Mouse (Mus musculus) fat pad, adult 2 months (tissue): Measurements from ENCODE around the gene Hectd4.

Source experiments
- DNase-seq: peaks from one replicate; pipeline ENCODE4 v3.0.0-alpha.2; 2011; ENCODE audit warnings: low read depth, low spot score; ENCODE audit errors: extremely low read depth

Gene Hectd4

DNA sequence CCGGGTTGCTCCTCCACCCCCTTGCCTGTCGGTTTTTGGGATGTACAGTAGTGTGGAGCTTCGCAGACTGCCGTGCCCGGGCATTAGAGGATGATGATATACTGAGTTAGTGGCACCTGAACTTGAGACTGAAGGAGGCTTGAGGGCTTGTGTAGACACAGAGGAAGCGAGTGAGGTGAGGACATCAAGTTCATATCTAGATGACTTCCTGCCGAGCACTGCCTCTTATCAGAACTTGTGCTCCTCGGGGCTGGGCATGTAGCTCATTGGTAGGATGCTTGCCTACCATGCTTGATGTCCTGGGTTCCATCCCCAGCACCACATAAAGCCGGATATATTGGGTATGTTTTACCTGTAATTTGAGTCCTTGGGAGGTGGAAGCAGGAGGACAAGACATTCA lies 10.8 kb downstream of the Hectd4 start:
- DNase-seq, result no peak

DNA sequence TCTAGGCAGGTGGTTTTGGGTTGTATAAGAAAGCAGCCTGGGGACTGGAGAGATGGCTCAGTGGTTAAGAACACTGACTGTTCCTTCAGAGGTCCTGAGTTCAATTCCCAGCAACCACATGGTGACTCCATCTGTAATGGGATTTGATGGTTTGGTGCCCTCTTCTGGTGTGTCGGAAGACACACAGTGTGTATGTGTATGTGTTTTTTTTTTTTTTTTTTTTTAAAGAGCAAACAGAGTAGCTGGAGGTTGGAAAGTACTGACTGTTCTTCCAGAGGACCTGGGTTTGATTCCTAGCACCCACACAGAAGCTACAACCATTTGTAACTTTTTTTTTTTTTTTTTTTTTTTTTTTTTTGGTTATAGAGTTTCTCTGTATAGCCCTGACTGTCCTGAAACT lies 12.8 kb downstream of the Hectd4 start:
- DNase-seq, result no peak

DNA sequence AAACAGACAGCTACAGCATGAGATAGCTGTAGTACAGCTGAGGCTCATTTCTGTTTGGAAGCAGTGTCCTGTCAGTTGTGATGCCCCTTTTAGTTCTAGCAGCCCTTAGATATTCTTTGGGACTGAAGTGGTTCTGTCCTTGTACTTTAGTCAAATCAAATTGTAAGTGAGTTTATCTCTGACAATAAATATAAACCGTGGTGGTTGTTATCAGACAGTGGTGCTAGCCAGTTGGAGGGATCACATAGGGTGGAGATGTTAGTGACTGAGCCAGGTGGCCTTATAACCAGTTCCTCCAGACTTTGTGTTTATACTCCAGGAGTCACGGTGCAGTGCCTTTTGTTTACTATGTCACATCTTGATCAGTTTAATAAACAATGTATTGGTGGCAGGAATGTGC lies 13.7 kb downstream of the Hectd4 start:
- no peak for DNase-seq

DNA sequence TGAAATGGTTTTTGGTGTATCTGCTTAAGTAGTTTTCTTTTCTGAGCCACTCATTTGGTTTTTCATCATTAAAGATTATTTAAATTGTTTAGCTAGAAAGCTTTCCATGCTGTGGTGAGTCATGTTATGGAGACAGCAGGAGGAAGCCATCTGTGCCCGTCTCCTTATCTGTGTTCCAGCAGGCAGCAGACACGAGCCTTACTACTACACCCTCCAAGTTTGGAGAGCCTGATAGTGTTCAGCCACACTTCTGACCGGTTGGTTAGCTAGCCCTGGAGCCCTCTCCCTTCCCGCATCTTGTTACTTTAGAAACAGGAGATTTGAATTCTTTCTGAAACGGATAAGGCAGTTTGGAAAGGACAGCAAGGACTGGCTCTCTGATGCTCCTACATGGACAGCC lies 16.2 kb downstream of the Hectd4 start:
- DNase-seq, result no peak

DNA sequence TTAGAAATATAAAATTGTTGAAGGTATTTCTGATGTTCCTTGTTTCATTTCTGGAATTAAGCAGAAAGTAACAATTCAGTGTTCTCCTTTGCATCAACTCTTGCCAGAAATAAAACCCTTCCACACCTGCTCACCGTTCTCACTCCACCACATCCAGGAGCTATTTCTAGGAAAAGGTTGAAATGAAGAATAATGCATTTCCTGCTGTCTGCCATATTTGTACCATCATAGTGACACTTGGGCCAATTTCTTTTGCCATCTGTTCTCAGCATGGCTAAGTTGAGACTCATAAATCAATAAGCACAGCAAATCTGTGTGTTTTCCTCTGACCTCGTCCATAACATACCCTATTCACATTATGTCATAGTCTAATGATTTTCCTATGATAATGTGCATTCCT lies 18.2 kb downstream of the Hectd4 start:
- DNase-seq, result no peak

DNA sequence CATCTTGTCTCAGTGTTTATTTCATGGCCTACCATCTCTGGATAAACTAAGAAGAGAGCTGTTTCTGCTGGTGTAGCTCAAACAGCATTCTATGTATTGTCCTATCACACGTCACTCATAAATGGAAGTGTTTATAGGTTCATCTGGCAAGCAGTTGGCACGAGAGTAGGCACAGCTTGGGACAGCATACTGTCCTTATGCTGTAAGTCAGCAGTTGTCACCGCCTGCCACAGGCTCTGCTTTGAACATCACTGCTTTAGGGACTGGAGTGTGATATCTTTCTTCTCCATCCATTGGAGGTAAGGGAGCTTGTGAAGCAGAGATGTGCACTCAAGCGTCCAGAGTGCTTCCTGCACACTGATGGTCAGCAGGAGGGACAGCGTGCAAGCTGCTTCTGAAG lies 19.8 kb downstream of the Hectd4 start:
- DNase-seq, result no peak

DNA sequence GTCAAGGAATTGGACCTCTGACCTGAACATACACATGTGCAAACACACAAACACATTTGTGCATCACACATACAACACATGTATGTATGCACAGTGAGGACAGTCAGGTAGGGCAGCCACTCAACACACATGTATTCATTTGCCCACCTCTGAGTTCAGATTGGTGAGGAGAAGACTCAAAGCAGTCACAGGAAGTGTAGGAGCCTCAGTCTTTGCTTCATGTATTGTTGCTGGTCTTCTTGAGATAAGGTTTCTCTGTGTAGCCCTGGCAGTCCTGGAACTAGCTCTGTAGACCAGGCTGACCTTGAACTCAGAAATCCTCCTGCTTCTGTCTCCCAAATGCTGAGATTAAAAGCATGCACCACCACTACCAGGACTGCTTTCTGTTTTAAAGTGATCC lies 21.2 kb downstream of the Hectd4 start:
- DNase-seq, result no peak

DNA sequence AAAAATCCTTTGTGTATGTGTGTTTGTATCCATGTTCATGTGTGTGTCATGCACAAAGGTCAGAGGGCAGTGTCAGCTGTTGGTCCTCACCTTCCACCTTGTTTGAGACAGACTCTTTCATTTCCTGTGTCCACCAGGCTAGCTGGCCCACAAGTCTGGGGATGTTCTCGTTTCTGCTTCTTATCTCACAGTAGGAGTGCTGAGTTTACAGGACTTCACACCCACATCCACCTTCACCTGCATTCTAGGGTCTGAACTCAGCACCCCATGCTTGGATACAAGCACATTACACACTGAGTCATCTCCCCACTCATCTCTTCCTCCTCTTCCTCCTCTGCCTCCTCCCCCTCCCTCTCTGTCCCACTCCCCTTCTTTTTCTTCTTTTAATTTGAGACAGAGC lies 22.2 kb downstream of the Hectd4 start:
- no peak for DNase-seq

DNA sequence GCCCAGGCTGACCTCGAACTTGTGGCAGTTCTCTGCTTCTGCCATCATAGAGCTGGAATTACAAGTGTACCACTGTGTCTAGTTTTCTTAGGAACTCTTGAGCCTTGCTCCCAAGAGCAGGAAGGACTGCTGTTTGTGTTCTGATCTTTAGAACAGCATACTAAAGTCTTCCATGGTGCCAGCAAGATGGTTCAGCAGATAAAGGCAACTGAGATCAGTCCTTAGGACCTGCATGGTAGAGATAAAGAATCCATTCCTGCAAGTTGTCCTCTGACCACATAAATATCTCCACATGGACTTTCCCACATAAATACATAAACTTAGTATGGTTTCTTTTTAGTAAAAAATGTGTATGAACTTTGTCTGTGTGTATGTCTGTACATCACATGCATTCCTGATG lies 22.7 kb downstream of the Hectd4 start:
- DNase-seq, result no peak

DNA sequence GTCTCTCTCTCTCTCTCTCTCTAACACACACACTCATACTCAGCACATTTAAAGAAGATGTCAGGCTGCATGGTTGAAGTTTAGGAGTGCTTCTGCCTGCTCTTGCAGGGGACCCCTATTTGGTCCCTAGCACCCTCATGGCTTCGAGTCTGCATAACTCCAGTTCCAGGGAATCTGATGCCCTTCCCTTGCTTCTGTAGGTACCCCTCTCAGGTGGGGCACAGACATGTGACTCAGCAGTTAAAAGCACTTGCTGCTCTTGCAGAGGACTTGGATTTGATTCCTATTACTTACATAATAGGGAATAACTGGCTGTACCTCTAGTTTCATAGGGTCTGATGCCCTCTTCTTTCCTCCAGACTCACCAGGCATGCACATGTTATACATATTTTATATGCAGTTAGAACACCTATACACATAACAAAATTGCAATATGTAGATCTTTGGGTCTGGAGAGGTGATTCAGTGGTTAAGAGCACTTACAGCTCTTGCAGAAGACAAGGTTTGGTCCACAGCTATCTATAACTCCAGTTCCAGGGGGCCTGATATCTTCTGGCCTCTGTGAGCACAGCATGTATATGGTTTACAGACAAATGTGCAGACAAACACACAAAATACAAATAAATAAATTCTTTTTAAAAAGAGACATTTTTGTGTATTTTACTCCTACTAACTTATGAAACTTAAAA lies 23.8 kb downstream of the Hectd4 start:
- no peak for DNase-seq

DNA sequence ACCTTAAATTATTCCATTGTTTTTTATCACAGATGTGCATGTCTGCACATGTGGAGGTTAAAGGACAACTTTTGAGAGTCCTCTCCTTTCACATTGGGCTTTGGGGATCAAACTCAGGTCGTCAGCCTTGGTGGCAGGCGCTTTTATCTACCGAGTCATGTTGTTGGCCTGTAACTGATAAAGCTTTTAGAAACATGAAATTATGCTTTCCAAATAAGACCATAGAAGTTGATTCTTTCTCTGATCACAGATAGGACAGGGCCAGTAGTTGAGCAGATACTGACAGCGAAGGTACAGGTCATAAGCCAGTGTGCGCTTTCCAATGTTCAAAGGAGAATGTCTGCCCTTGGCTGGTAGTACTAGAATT lies 24.3 kb downstream of the Hectd4 start:
- DNase-seq, result no peak

DNA sequence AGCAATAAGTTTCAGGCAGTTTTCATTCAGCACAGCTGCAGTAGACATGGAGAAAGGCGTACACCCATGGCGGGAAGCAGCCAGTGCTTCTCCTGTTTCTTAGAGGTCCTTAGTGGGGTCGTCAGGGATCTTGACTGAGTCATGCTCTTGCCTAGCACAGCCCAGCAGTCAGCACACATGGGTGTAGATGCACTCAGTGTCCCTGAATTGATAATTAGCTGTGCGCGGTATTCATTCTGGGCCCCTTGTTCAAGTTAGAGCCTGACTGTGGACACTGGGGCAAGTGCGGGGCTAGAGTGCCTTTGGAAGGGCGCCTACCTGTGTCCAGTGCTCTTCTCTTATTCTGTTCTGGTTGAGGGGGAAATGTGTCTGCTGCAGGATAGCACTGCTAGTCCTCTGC lies 25.2 kb downstream of the Hectd4 start:
- no peak for DNase-seq

DNA sequence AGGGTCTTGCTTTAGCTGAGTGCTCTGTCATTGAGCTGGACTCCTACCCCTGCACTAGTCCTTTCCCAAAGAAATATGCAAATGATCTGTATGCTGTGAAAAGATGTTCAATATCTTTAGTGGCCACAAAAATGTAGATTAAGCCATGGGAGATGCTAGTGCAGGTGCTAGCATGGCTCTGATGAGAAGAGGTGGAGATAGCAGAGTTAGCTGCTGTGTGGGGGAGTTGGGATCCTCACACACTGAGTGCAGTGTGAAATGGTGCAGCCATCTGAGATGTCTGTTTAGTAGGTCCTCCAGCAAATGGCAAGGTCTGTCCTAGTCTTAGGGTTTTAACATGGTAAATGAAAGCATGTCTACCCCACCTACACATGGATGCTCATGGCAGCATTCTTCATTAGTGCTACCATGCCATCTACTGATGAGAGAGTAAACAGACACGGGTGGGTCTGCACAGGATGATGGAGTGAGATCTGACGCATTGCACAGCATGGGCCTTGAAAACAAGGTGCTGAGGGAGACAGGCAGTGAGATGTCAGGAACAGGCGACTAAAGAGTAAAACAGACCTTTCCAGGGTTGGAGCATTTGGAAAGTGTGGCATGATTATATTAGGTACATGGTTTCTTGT lies 28.9 kb downstream of the Hectd4 start:
- no peak for DNase-seq

DNA sequence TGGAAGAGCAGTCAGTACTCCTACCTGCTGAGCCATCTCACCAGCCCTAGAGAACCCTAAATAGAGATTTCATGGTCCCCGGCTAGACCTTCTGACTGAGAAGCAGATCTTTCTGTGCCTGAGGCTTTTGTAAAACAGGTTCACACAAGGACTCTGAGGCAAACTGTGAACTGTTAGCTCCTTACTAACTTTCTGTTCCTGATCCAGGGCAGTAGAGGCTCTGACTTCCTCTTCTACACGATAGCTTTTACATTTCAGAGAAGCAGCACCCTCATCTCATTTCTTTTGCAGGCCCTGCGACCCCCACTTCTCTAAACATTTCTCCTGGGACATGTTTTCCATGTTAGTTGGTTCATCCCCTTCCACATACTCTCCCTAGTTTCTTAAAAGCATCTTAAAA lies 29.7 kb downstream of the Hectd4 start:
- no peak for DNase-seq

DNA sequence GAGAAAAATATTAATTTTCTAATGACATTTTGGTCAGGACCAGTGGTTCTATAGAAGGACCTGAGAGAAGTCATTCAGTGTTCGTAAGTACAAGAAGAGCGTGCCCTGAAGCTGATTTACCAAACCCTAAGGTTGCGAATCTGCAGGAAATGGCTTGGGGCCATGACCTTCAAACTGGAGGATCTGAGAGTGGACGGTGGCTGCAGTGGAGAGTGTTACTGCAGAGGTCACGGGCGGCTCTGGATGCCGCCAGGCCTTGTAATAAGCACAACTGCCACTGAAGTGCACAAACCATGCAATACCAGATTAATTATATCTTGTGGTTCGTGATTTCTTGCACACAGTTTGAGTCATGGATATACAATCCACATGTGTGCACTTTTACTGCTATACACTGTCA lies 31.8 kb downstream of the Hectd4 start:
- DNase-seq, result no peak

DNA sequence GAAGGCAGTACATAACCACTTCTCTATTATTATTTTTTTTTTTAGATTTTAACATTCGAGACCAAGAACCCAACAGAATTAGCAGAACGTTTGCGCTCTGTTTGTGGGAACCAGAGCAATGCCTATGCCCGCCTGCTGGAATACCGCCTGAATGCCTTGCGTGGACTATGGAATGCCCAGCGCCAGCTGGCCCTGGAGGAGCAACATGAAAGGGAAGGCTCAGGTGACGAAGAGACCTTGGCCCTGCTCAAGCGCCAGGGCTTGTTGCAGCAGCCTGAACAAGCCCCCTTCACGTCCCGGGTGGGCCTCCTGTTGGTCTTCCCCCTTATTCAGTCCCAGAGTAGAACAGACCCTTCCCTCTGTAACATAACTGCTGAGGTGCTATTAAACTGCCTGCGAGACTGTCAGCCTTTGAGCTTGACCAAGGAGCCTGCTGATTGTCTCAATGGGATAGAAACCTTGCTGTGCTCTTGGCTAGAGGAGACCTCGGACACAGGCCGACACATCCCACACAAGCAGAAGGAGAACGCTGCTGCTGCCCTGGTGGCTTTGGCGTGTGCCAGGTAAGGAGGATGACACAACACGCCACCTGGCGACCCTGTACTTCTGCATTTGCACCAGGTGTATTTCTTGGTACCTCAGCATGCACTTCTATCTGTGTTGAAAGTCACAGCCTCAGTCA lies 33.9 kb downstream of the Hectd4 start:
- no peak for DNase-seq

DNA sequence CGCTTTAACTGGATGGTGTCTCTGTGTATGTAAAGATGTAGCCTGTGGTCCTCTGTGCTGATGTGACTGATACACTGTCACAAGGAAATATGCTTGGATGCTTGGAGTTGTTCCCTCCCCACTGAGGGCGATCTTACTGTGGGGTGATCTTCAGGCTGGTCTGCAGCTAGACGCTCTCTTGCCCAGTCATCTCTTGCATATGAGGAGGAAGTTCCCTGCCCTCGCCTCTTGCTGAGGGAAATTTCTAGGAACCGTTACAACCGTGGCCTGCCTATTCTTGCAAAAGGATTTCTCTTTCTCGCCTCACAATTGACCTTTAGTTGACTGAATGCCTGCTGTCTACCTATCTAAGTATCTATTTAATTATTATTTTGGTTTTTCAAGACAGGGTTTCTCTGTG lies 35.0 kb downstream of the Hectd4 start:
- no peak for DNase-seq

DNA sequence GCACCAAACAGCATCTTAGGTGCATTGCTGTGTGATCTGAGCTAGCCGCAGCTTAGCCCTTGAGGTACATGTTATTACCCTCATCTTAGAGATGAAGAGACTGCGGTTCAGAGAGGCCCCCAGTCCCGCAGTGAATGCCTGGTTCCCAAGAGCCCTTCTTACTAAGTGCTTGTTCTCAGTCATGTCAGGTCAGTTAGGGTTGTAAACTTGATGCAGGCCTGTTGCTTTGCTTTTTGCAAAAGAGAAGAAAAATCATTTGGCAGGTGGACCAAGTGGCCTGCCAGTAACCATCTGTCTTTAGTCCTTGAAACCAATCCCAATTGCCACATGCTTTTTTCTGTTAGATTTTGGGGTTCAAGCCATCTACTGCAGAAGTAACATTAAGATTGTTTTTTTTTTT lies 41.8 kb downstream of the Hectd4 start:
- no peak for DNase-seq

DNA sequence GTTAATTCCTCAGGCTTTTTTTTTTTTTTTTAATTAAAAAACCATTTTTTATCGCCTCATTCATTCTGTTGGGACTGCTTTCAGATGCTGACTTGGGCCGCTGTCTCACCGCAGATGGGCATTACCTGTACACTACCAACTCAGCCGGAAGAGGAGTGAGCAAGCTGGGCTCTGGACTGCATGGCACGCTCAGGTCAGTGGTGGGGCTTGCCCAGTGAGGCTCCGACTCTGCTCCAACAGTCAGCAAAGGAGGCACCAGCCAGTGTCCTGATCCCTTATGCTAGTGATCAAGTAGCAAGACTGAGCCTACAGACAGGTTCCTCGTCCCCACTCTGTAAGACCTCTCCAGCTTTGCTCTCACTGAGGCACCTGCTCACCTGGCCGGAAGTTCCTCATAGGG lies 42.4 kb downstream of the Hectd4 start:
- no peak for DNase-seq

DNA sequence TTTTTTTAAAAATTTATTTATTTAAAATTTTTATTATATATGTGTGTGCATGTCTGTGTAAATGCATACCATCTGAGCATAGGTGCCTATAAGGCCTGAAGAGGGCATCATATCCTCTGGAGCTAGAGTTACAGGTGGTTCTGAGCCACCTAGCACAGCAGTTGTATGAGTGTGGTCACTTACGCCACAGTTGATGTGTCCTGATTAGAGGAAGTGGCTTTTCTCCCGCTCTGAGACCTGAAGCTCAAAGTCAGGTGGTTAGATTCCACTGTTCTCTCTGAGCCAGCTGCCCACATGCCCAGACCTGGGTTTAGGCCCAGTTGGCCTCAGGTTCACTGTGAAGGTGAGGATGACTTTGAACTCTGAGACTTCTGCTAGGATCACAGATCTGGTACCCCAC lies 44.6 kb downstream of the Hectd4 start:
- DNase-seq, result no peak

DNA sequence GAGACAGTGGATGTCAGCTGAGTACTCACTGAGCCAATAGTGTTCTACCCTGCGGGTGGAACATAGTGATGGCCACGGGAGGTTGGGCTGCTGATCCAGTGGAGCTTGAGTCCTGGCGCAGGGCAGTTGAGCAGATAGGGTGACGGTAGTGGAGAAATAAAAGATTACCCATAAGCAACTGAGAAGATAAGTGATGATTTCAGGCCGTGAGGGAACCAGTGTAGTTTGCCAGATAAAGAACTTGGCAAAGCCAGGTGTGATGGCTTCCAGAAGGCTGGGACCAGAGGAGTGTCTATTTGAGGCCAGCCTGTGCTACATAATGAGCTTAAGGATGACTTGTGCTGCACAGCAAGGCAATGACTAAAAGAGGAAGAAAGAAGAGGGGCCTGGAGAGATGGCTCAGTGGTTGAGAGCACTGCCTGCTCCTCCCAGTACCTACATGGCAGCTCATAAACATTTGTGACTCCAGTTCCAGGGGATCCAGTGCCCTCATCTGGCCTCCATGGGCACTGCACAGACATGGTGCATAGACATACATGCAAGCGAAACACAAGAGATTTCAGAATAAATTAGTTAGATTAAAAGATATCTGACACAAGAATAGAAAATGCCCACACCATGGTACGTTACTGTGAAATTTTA lies 46.8 kb downstream of the Hectd4 start:
- DNase-seq, result no peak

DNA sequence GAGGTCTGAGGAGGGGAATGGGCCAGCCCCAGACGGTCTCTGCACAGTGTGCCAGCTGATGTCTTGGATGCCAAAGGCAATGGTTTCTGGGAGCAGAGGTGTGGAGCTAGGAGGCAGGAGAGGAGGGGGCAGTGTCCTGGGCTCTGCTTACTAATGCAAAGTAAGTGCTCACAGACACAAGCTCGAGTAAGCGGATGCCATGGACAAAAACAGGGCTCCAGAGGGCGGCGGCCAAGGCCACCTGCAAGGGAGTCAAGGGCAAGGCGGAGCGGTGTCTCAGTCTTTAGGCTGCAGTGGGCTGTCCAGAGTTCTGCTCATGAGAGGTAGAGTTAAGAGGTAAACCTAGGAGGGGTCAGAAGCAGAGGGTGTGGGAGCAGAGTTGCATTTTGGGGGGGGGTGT lies 51.0 kb downstream of the Hectd4 start:
- DNase-seq, result no peak
